Mouse (Mus musculus) lung, postnatal 0 days (tissue): ENCODE results near the gene Lpar1.

Experiments
- CTCF ChIP-seq: IDR thresholded peaks from 2 replicates; pipeline ENCODE4 v1.5.1; 2016; ENCODE audit warnings: antibody characterized with exemption, mild to moderate bottlenecking
- EP300 ChIP-seq: IDR thresholded peaks from 2 replicates; pipeline ENCODE4 v1.6.1; 2016; ENCODE audit warnings: antibody characterized with exemption, mild to moderate bottlenecking, control low read depth

DNA sequence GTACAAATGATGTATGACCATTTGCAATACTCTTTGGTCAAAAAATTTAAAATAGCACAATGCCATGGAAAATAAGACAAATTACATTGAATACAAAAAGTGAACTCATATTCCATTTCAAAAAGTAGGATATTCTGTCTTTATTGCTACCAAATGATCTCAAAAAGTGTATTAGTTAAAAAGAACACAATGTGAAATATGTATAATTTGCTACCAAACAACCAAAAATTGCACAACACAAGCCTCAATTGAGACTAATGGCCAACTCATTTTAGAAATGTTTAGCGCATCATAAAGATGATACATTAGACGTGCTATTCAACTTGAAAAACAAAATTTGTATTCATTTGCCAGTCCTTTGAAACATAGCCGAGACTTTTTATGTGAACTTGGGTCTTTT, 104.9 kb downstream of the Lpar1 start:
- TF ChIP-seq CTCF: no peak
- TF ChIP-seq EP300: peak; percentile 75
